Mouse (Mus musculus): Measurements from ENCODE around the gene Cd72. TPM values are rescaled to one million over a fixed set of nuclear protein-coding genes. Genes with fewer than 3 reads are reported as not detected.

Cd72 gene
- polyA plus RNA-seq, 1 experiment from 2014 or later, result 3.5 TPM

- peak overlapping the region; percentile 97 for H3K4me2 ChIP-seq
- peak; percentile 76 for ATAC-seq (ENCODE audit: low FRiP score)
- no peaks in the 10 kb centered on the region for H3K9me3 ChIP-seq
- H3K4me3 ChIP-seq, result peak overlapping the region; percentile 99
- peaks cover 31% of the 10 kb centered on the region for H3K36me3 ChIP-seq
- H3K4me1 ChIP-seq (replicated peaks), result peaks cover 17% of the 10 kb centered on the region
- no peaks in the 10 kb centered on the region for H3K27me3 ChIP-seq
- peak overlapping the region; percentile 97 for H3K27ac ChIP-seq
- under 1% methylated on average over 77 of the region's 88 CpGs for WGBS
- peak overlapping the region; percentile 99 for H3K9ac ChIP-seq
Measured at GRCm38 (mm10) chr4:43442456-43443361, 11.7 kb downstream of the Cd72 start.

- Histone ChIP-seq H3K36me3 (peaks cover 24% of the 10 kb centered on the region), H3K9me3 (no peaks in the 10 kb centered on the region), H3K4me1 (replicated peaks) (peaks cover 17% of the 10 kb centered on the region), H3K4me2 (peak overlapping the region; percentile 97), H3K9ac (peak overlapping the region; percentile 99), H3K27me3 (no peaks in the 10 kb centered on the region), H3K27ac (peak overlapping the region; percentile 97), H3K4me3 (peak overlapping the region; percentile 99)
- under 1% methylated on average over 33 of the region's 33 CpGs for WGBS
- peak; percentile 96 for ATAC-seq (ENCODE audit: low FRiP score)
Measured at GRCm38 (mm10) chr4:43442044-43442443, 12.4 kb downstream of the Cd72 start.

GRCm38 (mm10) chr4:43441639-43442038 is 12.8 kb downstream of the Cd72 start, which contains the start of gene Tesk1:
Gene Tesk1 (plus strand): TSS chr4:43441939.
- peak within 1 kb of the TSS; percentile 97 for H3K27ac ChIP-seq
- peaks cover 20% of the 10 kb centered on the region for H3K36me3 ChIP-seq
- peak within 1 kb of the TSS; percentile 99 for H3K4me3 ChIP-seq
- peak within 1 kb of the TSS; percentile 99 for H3K9ac ChIP-seq
- 29% methylated on average over 4 of the region's 4 CpGs for WGBS
- no peaks in the 10 kb centered on the region for H3K27me3 ChIP-seq
- peak; percentile 1; the same call in 1 of the 2 replicates for ATAC-seq (ENCODE audit: low FRiP score)
- H3K9me3 ChIP-seq, result no peaks in the 10 kb centered on the region
- H3K4me1 ChIP-seq (replicated peaks), result peaks cover 17% of the 10 kb centered on the region
- H3K4me2 ChIP-seq, result peak within 1 kb of the TSS; percentile 97

- no peaks in the 10 kb centered on the region for H3K36me3 ChIP-seq
- WGBS, result 94% methylated on average over 1 of the region's 1 CpGs
- H3K27ac ChIP-seq, result no peak overlapping the region
- no peak for ATAC-seq (ENCODE audit: low FRiP score)
- peaks cover 9% of the 10 kb centered on the region; the same call in 1 of the 2 replicates for H3K27me3 ChIP-seq
- no peaks in the 10 kb centered on the region for H3K9me3 ChIP-seq
- H3K4me2 ChIP-seq, result no peak overlapping the region
- H3K9ac ChIP-seq, result no peak overlapping the region
- no peak overlapping the region for H3K4me3 ChIP-seq
- H3K4me1 ChIP-seq (replicated peaks), result peaks cover 13% of the 10 kb centered on the region
Measured at GRCm38 (mm10) chr4:43432832-43433231, 21.6 kb downstream of the Cd72 start.

GRCm38 (mm10) chr4:43431690-43432089 is 22.7 kb downstream of the Cd72 start:
- Histone ChIP-seq H3K9ac (no peak overlapping the region), H3K9me3 (no peaks in the 10 kb centered on the region), H3K4me3 (no peak overlapping the region), H3K4me1 (replicated peaks) (peaks cover 22% of the 10 kb centered on the region), H3K36me3 (peaks cover 9% of the 10 kb centered on the region), H3K27me3 (peaks cover 16% of the 10 kb centered on the region), H3K27ac (peak overlapping the region; percentile 88), H3K4me2 (no peak overlapping the region)
- no peak for ATAC-seq (ENCODE audit: low FRiP score)
- 3% methylated on average over 4 of the region's 4 CpGs for WGBS

GRCm38 (mm10) chr4:43428946-43429345 is 25.5 kb downstream of the Cd72 start, which contains the start of gene Fam166b:
Gene Fam166b (minus strand): TSS chr4:43429134.
- no peaks in the 10 kb centered on the region for H3K9me3 ChIP-seq
- H3K9ac ChIP-seq, result peak within 1 kb of the TSS; percentile 60
- 12% methylated on average over 10 of the region's 10 CpGs for WGBS
- no peak within 1 kb of the TSS for H3K4me2 ChIP-seq
- peaks cover 36% of the 10 kb centered on the region for H3K36me3 ChIP-seq
- no peak within 1 kb of the TSS; the same call in 1 of the 2 replicates for H3K4me3 ChIP-seq
- peaks cover 26% of the 10 kb centered on the region for H3K4me1 ChIP-seq (replicated peaks)
- H3K27me3 ChIP-seq, result peaks cover 44% of the 10 kb centered on the region
- ATAC-seq (ENCODE audit: low FRiP score), result 0 out of 2 replicates have a peak, but pooled peaks have one; percentile 14
- peak within 1 kb of the TSS; percentile 60 for H3K27ac ChIP-seq

- Histone ChIP-seq H3K9me3 (no peaks in the 10 kb centered on the region), H3K4me1 (replicated peaks) (peaks cover 26% of the 10 kb centered on the region), H3K27ac (peak overlapping the region; percentile 60), H3K4me2 (no peak overlapping the region), H3K4me3 (no peak overlapping the region), H3K27me3 (peaks cover 50% of the 10 kb centered on the region), H3K9ac (peak overlapping the region; percentile 29; the same call in 1 of the 2 replicates), H3K36me3 (peaks cover 43% of the 10 kb centered on the region)
- ATAC-seq (ENCODE audit: low FRiP score), result no peak
- 25% methylated on average over 16 of the region's 16 CpGs for WGBS
Measured at GRCm38 (mm10) chr4:43428180-43428861, 26.1 kb downstream of the Cd72 start.

GRCm38 (mm10) chr4:43427501-43428179 is 26.8 kb downstream of the Cd72 start:
- no peak overlapping the region; the same call in 1 of the 2 replicates for H3K4me3 ChIP-seq
- no peak overlapping the region for H3K4me2 ChIP-seq
- H3K9ac ChIP-seq, result 0 out of 2 replicates have a peak overlapping the region, but pooled peaks have one; percentile 21
- peaks cover 49% of the 10 kb centered on the region for H3K36me3 ChIP-seq
- 26% methylated on average over 23 of the region's 23 CpGs for WGBS
- no peaks in the 10 kb centered on the region for H3K9me3 ChIP-seq
- ATAC-seq (ENCODE audit: low FRiP score), result no peak
- H3K27ac ChIP-seq, result no peak overlapping the region
- peaks cover 26% of the 10 kb centered on the region for H3K4me1 ChIP-seq (replicated peaks)
- peaks cover 57% of the 10 kb centered on the region for H3K27me3 ChIP-seq

GRCm38 (mm10) chr4:43426487-43426886 is 27.9 kb downstream of the Cd72 start:
- peaks cover 61% of the 10 kb centered on the region for H3K36me3 ChIP-seq
- H3K27me3 ChIP-seq, result peaks cover 67% of the 10 kb centered on the region
- H3K4me3 ChIP-seq, result no peak overlapping the region
- whole genome bisulfite sequencing, result 48% methylated on average over 10 of the region's 10 CpGs
- no peak overlapping the region for H3K4me2 ChIP-seq
- ATAC-seq (ENCODE audit: low FRiP score), result no peak
- peaks cover 26% of the 10 kb centered on the region for H3K4me1 ChIP-seq (replicated peaks)
- H3K27ac ChIP-seq, result no peak overlapping the region
- H3K9me3 ChIP-seq, result no peaks in the 10 kb centered on the region
- H3K9ac ChIP-seq, result no peak overlapping the region

GRCm38 (mm10) chr4:43425648-43426380 is 28.6 kb downstream of the Cd72 start:
- 19% methylated on average over 31 of the region's 31 CpGs for WGBS
- peak overlapping the region; percentile 60; the same call in 1 of the 2 replicates for H3K9ac ChIP-seq
- no peak for ATAC-seq (ENCODE audit: low FRiP score)
- H3K27ac ChIP-seq, result no peak overlapping the region
- peaks cover 67% of the 10 kb centered on the region for H3K27me3 ChIP-seq
- H3K4me3 ChIP-seq, result no peak overlapping the region
- H3K4me1 ChIP-seq (replicated peaks), result peaks cover 26% of the 10 kb centered on the region
- H3K36me3 ChIP-seq, result peaks cover 66% of the 10 kb centered on the region
- no peak overlapping the region for H3K4me2 ChIP-seq
- no peaks in the 10 kb centered on the region for H3K9me3 ChIP-seq

GRCm38 (mm10) chr4:43425197-43425596 is 29.2 kb downstream of the Cd72 start:
- Histone ChIP-seq H3K36me3 (peaks cover 67% of the 10 kb centered on the region), H3K27ac (no peak overlapping the region), H3K9ac (peak overlapping the region; percentile 60), H3K9me3 (no peaks in the 10 kb centered on the region), H3K4me1 (replicated peaks) (peaks cover 28% of the 10 kb centered on the region), H3K27me3 (peaks cover 66% of the 10 kb centered on the region), H3K4me2 (no peak overlapping the region), H3K4me3 (no peak overlapping the region)
- WGBS, result 22% methylated on average over 14 of the region's 14 CpGs
- ATAC-seq (ENCODE audit: low FRiP score), result no peak

Measured in hindbrain, embryonic 13.5 days (tissue).